Mouse (Mus musculus): ENCODE results near the gene Fanci. TPM values are rescaled to one million over a fixed set of nuclear protein-coding genes. Genes with fewer than 3 reads are reported as not detected.

Gene Fanci
- polyA plus RNA-seq, 1 experiment from 2014 or later: 18.7 TPM

GRCm38 (mm10) chr7:79376516-79377275 lies 15.0 kb upstream of the Fanci start:
- H3K27ac ChIP-seq (ENCODE audit: low read depth, low read length): no peak overlapping the region
- no peak for DNase-seq (ENCODE audit: low spot score, missing footprints)
- H3K36me3 ChIP-seq (ENCODE audit: control insufficient read depth, insufficient read depth, low read length): no peaks in the 10 kb centered on the region
- no peak overlapping the region for H3K4me3 ChIP-seq (ENCODE audit: low read depth, low read length)
- ATAC-seq (ENCODE audit: low FRiP score): no peak
- H3K9ac ChIP-seq (ENCODE audit: low read length): no peak overlapping the region
- H3K4me2 ChIP-seq: no peak overlapping the region
- 87% methylated on average over 10 of the region's 10 CpGs for WGBS
- no peaks in the 10 kb centered on the region for H3K27me3 ChIP-seq (ENCODE audit: control insufficient read depth, insufficient read depth, low read length)
- H3K9me3 ChIP-seq (ENCODE audit: control insufficient read depth, low read length): no peaks in the 10 kb centered on the region
- H3K4me1 ChIP-seq (ENCODE audit: control insufficient read depth, insufficient read depth, low read length): no peaks in the 10 kb centered on the region

DNA sequence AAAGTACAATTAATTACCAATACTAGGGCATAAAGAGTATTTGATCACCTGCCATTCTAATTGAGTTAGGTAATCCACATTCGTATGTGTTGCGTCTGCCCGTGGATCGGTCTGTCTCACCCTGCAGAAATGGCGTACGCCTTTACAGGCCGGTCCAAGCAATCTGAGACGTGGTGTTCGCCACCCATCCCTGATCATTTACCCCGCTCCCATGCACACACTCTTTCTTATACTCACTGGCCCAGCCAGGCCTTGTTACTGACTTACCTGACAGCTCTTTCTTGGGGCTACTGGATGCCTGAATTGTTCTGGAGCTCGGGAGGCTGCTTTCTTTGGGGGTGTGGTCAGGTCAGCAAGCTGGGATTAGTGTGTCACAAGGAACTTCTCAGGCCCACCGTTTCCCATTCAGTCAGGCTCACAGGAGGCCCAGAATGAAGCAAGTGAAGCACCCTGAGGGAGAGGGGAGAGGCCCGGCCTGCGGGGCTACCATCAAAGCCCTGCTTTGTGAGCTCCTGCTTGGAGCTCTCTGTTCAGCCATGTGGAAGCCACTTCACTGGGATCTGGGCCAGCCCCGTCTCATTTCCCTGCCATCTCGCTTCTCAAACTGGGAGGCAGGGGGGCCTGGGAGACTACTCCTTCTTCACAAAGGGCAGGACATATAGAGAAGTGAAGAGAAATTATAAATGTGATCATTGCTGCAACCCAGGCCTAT lies 5.2 kb upstream of the Fanci start, which contains the start of gene Rlbp1:
Gene Rlbp1 (minus strand): TSS at position 627 of the 712 bp plus-strand sequence.
- Histone ChIP-seq H3K36me3 (ENCODE audit: control insufficient read depth, insufficient read depth, low read length) (no peaks in the 10 kb centered on the region), H3K4me1 (ENCODE audit: control insufficient read depth, insufficient read depth, low read length) (no peaks in the 10 kb centered on the region), H3K4me2 (no peak within 1 kb of the TSS), H3K4me3 (ENCODE audit: low read depth, low read length) (no peak within 1 kb of the TSS), H3K9me3 (ENCODE audit: control insufficient read depth, low read length) (no peaks in the 10 kb centered on the region), H3K9ac (ENCODE audit: low read length) (no peak within 1 kb of the TSS), H3K27ac (ENCODE audit: low read depth, low read length) (no peak within 1 kb of the TSS), H3K27me3 (ENCODE audit: control insufficient read depth, insufficient read depth, low read length) (no peaks in the 10 kb centered on the region)
- WGBS: 57% methylated on average over 16 of the region's 16 CpGs
- DNase-seq (ENCODE audit: low spot score, missing footprints) (peak; percentile 79), ATAC-seq (ENCODE audit: low FRiP score) (no peak)

- Histone ChIP-seq H3K9ac (ENCODE audit: low read length) (no peak overlapping the region), H3K4me3 (ENCODE audit: low read depth, low read length) (no peak overlapping the region), H3K4me1 (ENCODE audit: control insufficient read depth, insufficient read depth, low read length) (no peaks in the 10 kb centered on the region), H3K27me3 (ENCODE audit: control insufficient read depth, insufficient read depth, low read length) (no peaks in the 10 kb centered on the region), H3K9me3 (ENCODE audit: control insufficient read depth, low read length) (no peaks in the 10 kb centered on the region), H3K4me2 (no peak overlapping the region), H3K36me3 (ENCODE audit: control insufficient read depth, insufficient read depth, low read length) (no peaks in the 10 kb centered on the region), H3K27ac (ENCODE audit: low read depth, low read length) (no peak overlapping the region)
- WGBS: 69% methylated on average over 8 of the region's 8 CpGs
- ATAC-seq (ENCODE audit: low FRiP score): no peak
- no peak for DNase-seq (ENCODE audit: low spot score, missing footprints)
Measured at GRCm38 (mm10) chr7:79387140-79387539, 4.6 kb upstream of the Fanci start.

- no peak overlapping the region for H3K27ac ChIP-seq (ENCODE audit: low read depth, low read length)
- H3K36me3 ChIP-seq (ENCODE audit: control insufficient read depth, insufficient read depth, low read length): no peaks in the 10 kb centered on the region
- no peak overlapping the region for H3K4me3 ChIP-seq (ENCODE audit: low read depth, low read length)
- no peak overlapping the region for H3K9ac ChIP-seq (ENCODE audit: low read length)
- ATAC-seq (ENCODE audit: low FRiP score): no peak
- no peaks in the 10 kb centered on the region for H3K27me3 ChIP-seq (ENCODE audit: control insufficient read depth, insufficient read depth, low read length)
- H3K4me1 ChIP-seq (ENCODE audit: control insufficient read depth, insufficient read depth, low read length): peaks cover 3% of the 10 kb centered on the region
- no peaks in the 10 kb centered on the region for H3K9me3 ChIP-seq (ENCODE audit: control insufficient read depth, low read length)
- peak; percentile 33 for DNase-seq (ENCODE audit: low spot score, missing footprints)
- H3K4me2 ChIP-seq: no peak overlapping the region
- WGBS: 66% methylated on average over 7 of the region's 7 CpGs
Measured at GRCm38 (mm10) chr7:79387991-79388390, 3.7 kb upstream of the Fanci start.

DNA sequence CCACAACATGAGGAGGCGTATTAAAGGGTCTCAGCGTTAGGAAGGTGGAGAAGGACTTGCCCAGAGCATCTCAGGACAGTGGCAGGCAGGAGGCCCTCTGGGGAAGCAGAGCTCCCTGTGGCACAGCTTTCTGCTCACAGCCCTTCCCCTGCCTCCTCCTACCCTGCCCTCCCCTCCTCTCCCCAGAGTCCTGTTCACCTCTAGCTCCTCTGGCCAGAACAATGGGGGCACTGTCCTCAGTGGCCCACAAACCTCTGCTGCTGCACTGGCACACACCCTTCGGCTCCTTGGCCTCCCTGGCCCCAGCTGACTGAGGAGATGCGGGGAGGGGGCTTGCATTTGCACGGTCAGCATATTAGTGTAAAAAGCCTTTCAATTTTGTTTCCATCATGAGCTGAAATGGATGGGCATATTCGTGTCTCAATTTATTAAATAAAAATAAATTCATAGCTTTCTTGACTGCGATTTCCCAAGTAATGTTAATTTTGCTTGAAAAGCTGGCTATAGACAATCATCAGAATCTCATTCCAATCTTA lies 3.0 kb upstream of the Fanci start:
- H3K4me2 ChIP-seq: no peak overlapping the region
- H3K4me1 ChIP-seq (ENCODE audit: control insufficient read depth, insufficient read depth, low read length): peaks cover 3% of the 10 kb centered on the region
- no peak for ATAC-seq (ENCODE audit: low FRiP score)
- no peak overlapping the region for H3K4me3 ChIP-seq (ENCODE audit: low read depth, low read length)
- 71% methylated on average over 7 of the region's 7 CpGs for WGBS
- no peaks in the 10 kb centered on the region for H3K27me3 ChIP-seq (ENCODE audit: control insufficient read depth, insufficient read depth, low read length)
- H3K27ac ChIP-seq (ENCODE audit: low read depth, low read length): no peak overlapping the region
- H3K9ac ChIP-seq (ENCODE audit: low read length): no peak overlapping the region
- no peaks in the 10 kb centered on the region for H3K9me3 ChIP-seq (ENCODE audit: control insufficient read depth, low read length)
- H3K36me3 ChIP-seq (ENCODE audit: control insufficient read depth, insufficient read depth, low read length): no peaks in the 10 kb centered on the region
- peak; percentile 78 for DNase-seq (ENCODE audit: low spot score, missing footprints)

DNA sequence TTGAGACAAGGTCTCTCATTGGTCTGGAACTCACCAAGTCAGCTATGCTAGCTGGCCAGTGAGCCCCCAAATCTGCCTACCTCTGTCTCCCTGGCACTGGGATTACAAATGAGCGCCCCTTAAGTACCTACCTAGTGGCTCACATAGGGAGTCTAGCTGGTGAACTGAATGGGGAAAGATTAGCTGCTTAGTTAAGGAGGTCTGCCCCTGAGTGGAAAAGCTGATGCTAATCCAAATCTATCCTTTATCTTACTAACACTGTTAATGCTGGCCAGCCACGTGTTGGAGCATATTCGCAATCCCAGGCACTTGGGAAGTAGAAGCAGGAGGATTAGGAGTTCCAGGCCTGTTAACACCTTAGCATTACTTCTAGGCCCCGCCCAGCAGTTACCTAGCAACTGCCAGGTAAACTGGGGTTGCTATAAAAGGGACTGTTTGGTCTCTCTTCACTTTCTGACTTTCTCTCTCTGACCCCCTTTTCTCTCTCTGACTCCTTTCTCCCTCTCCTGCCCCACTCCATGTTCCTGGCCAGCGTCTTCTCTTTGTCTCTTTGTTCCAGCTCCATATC lies 1.5 kb upstream of the Fanci start:
- ATAC-seq (ENCODE audit: low FRiP score): no peak
- H3K4me1 ChIP-seq (ENCODE audit: control insufficient read depth, insufficient read depth, low read length): peaks cover 3% of the 10 kb centered on the region
- DNase-seq (ENCODE audit: low spot score, missing footprints): peak; percentile 85
- H3K9me3 ChIP-seq (ENCODE audit: control insufficient read depth, low read length): no peaks in the 10 kb centered on the region
- no peak overlapping the region for H3K4me3 ChIP-seq (ENCODE audit: low read depth, low read length)
- WGBS: 59% methylated on average over 5 of the region's 5 CpGs
- H3K27me3 ChIP-seq (ENCODE audit: control insufficient read depth, insufficient read depth, low read length): no peaks in the 10 kb centered on the region
- H3K36me3 ChIP-seq (ENCODE audit: control insufficient read depth, insufficient read depth, low read length): no peaks in the 10 kb centered on the region
- no peak overlapping the region for H3K27ac ChIP-seq (ENCODE audit: low read depth, low read length)
- H3K9ac ChIP-seq (ENCODE audit: low read length): no peak overlapping the region
- H3K4me2 ChIP-seq: no peak overlapping the region

GRCm38 (mm10) chr7:79391471-79391870 lies 258 bp upstream of the Fanci start:
- Histone ChIP-seq H3K9ac (ENCODE audit: low read length) (peak overlapping the region; percentile 72), H3K27me3 (ENCODE audit: control insufficient read depth, insufficient read depth, low read length) (no peaks in the 10 kb centered on the region), H3K36me3 (ENCODE audit: control insufficient read depth, insufficient read depth, low read length) (no peaks in the 10 kb centered on the region), H3K4me2 (peak overlapping the region; percentile 92), H3K4me3 (ENCODE audit: low read depth, low read length) (peak overlapping the region; percentile 62), H3K9me3 (ENCODE audit: control insufficient read depth, low read length) (no peaks in the 10 kb centered on the region), H3K27ac (ENCODE audit: low read depth, low read length) (0 out of 2 replicates have a peak overlapping the region, but pooled peaks have one; percentile 12), H3K4me1 (ENCODE audit: control insufficient read depth, insufficient read depth, low read length) (peaks cover 3% of the 10 kb centered on the region)
- 21% methylated on average over 3 of the region's 3 CpGs for WGBS
- DNase-seq (ENCODE audit: low spot score, missing footprints) (peak; percentile 89), ATAC-seq (ENCODE audit: low FRiP score) (peak; percentile 1; the same call in 1 of the 2 replicates)

- peaks cover 3% of the 10 kb centered on the region for H3K4me1 ChIP-seq (ENCODE audit: control insufficient read depth, insufficient read depth, low read length)
- WGBS: 67% methylated on average over 9 of the region's 9 CpGs
- H3K4me2 ChIP-seq: peak overlapping the region; percentile 92
- no peaks in the 10 kb centered on the region for H3K36me3 ChIP-seq (ENCODE audit: control insufficient read depth, insufficient read depth, low read length)
- H3K27me3 ChIP-seq (ENCODE audit: control insufficient read depth, insufficient read depth, low read length): no peaks in the 10 kb centered on the region
- peak overlapping the region; percentile 62 for H3K4me3 ChIP-seq (ENCODE audit: low read depth, low read length)
- H3K9me3 ChIP-seq (ENCODE audit: control insufficient read depth, low read length): no peaks in the 10 kb centered on the region
- H3K9ac ChIP-seq (ENCODE audit: low read length): peak overlapping the region; percentile 72
- 0 out of 2 replicates have a peak, but pooled peaks have one; percentile 19 for ATAC-seq (ENCODE audit: low FRiP score)
- DNase-seq (ENCODE audit: low spot score, missing footprints): peak; percentile 84
- H3K27ac ChIP-seq (ENCODE audit: low read depth, low read length): no peak overlapping the region
Measured at GRCm38 (mm10) chr7:79392860-79393513, 1.3 kb downstream of the Fanci start.
